Mouse (Mus musculus): Measurements from ENCODE around the gene Dpm2. TPM values are rescaled to one million over a fixed set of nuclear protein-coding genes. Genes with fewer than 3 reads are reported as not detected.

The Dpm2 gene
- polyA plus RNA-seq, 1 experiment from 2014 or later, result 48.3 TPM

DNA sequence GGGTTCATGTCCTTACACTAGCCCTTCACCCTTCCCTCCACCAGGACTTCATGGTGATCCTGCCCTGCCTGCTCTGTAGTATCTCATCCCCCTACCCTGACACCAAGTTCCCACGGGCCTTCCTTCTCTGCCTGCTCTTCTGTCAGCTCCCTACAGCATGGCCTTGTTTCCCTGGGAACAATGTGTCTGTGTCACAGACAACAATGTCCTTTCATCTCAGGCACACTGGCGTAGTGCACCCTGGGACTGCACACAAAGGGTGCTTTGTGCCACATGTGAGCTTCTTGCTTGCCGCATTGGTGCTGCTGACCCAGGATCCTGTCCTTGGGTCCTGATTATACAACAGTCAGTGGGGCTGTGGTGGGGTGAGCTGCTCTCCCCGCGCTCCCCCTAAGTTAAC lies 11.1 kb upstream of the Dpm2 start:
- 89% methylated on average over 4 of the region's 5 CpGs for WGBS (ENCODE audit: missing documents)
- H3K36me3 ChIP-seq (ENCODE audit: inconsistent target), result no peaks in the 10 kb centered on the region
- H3K4me3 ChIP-seq (ENCODE audit: inconsistent target), result no peak overlapping the region
- no peak overlapping the region for H3K27ac ChIP-seq
- no peaks in the 10 kb centered on the region for H3K79me2 ChIP-seq (ENCODE audit: inconsistent target)

DNA sequence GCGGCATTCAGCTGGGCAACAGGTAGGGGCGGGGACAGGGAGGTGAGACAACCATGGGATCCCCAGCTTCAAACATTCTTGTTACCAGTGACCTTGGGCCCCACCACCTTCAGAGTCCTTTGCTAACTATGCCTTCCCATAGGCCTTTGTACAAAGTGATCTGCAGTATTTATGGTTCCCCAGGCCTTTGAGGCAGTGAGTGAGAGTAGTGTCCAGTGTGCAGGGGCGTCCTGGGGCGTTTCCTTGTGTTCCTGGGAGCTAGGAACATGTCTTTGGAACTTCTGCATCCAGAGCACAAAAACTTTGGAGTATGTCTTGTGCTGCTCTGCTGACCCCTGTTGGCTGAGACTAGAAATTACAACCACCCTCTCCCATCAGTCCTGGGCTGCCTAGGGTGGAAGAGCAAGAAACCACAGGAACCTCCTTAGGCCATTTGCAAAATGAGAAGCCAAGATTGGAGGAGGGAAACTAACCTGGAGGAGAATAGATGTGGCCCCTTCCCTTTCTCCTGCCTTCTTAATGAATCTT lies 4.1 kb upstream of the Dpm2 start:
- Histone ChIP-seq H3K27ac (no peak overlapping the region), H3K36me3 (ENCODE audit: inconsistent target) (no peaks in the 10 kb centered on the region), H3K79me2 (ENCODE audit: inconsistent target) (peaks cover 10% of the 10 kb centered on the region), H3K4me3 (ENCODE audit: inconsistent target) (no peak overlapping the region)
- WGBS (ENCODE audit: missing documents), result 44% methylated on average over 4 of the region's 4 CpGs

DNA sequence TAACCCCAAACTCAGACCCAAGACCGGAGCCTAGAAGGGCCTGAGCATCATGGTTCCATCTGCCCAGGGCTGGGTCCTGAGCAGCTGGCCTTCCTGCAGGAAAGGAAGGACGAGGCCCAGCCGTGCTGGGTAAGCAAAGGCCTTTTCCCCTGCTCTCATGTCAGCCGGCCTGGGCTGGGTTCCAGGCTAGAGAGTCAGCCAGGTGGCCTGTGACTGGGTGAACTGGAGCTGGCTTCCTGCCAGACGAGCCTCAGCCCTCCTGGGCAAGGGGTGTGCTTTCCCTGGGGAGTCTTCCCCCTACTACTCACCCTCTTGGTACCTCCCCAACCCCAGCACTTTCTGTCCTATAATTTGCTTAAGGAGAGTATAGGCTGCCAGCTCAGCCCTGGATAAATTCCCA lies 2.5 kb upstream of the Dpm2 start:
- no peak overlapping the region for H3K27ac ChIP-seq
- 95% methylated on average over 5 of the region's 5 CpGs for WGBS (ENCODE audit: missing documents)
- peaks cover 5% of the 10 kb centered on the region; the same call in 1 of the 2 replicates for H3K36me3 ChIP-seq (ENCODE audit: inconsistent target)
- peaks cover 22% of the 10 kb centered on the region for H3K79me2 ChIP-seq (ENCODE audit: inconsistent target)
- no peak overlapping the region for H3K4me3 ChIP-seq (ENCODE audit: inconsistent target)

DNA sequence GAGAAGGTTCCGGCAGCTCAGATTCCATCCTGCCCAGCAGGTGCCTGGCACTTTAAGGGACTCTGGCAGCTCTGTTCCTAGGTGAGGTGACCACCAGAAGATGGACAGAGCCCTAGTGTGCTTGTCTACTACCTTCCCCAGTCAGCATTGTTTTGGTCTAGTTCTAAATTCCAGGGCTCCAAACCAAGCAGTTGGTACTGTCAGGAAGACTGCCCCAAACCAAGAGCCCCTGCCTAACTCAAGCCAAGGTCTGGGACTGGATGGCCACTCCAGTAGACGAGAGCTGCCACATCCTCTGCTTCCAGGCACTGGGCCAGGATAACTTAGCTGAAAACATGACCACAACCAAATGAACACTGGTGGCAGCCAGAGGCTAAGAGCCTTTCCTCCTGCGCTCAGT lies 1.7 kb upstream of the Dpm2 start:
- H3K36me3 ChIP-seq (ENCODE audit: inconsistent target), result peaks cover 10% of the 10 kb centered on the region; the same call in 1 of the 2 replicates
- H3K4me3 ChIP-seq (ENCODE audit: inconsistent target), result no peak overlapping the region
- H3K79me2 ChIP-seq (ENCODE audit: inconsistent target), result peaks cover 22% of the 10 kb centered on the region
- 91% methylated on average over 3 of the region's 3 CpGs for WGBS (ENCODE audit: missing documents)
- no peak overlapping the region for H3K27ac ChIP-seq

- Histone ChIP-seq H3K36me3 (ENCODE audit: inconsistent target) (peaks cover 10% of the 10 kb centered on the region; the same call in 1 of the 2 replicates), H3K4me3 (ENCODE audit: inconsistent target) (no peak overlapping the region), H3K27ac (no peak overlapping the region), H3K79me2 (ENCODE audit: inconsistent target) (peaks cover 22% of the 10 kb centered on the region)
- 96% methylated on average over 11 of the region's 11 CpGs for WGBS (ENCODE audit: missing documents)
These were observed 1.5 kb downstream of the Dpm2 start for GRCm38 (mm10) chr2:32572196-32572595.

DNA sequence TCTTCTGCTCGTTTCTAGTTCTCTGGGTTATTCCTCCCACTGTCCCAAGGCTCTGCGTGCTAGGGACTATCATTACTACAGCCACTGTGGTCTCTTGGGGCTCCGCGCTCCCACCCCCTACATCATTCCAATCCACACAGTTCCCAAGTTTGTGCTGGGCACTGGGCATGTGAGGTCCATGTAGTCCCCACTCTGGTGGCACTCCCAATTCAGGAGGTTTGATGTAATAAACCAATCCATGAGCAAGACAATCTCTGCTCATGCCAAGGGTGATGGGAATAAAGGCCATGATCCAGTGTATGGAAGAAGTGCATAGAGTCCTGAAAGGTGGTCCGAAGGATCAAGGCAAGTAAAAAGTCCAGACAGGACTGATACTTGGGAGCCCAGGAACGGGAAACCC lies 3.8 kb downstream of the Dpm2 start, which contains the start of gene Pip5kl1:
Gene Pip5kl1, plus strand, starts transcription at position 301 of the 400 bp plus-strand sequence.
- Histone ChIP-seq H3K4me3 (ENCODE audit: inconsistent target) (no peak within 1 kb of the TSS), H3K79me2 (ENCODE audit: inconsistent target) (peaks cover 22% of the 10 kb centered on the region), H3K36me3 (ENCODE audit: inconsistent target) (peaks cover 10% of the 10 kb centered on the region; the same call in 1 of the 2 replicates), H3K27ac (no peak within 1 kb of the TSS)
- WGBS (ENCODE audit: missing documents), result 83% methylated on average over 5 of the region's 6 CpGs

DNA sequence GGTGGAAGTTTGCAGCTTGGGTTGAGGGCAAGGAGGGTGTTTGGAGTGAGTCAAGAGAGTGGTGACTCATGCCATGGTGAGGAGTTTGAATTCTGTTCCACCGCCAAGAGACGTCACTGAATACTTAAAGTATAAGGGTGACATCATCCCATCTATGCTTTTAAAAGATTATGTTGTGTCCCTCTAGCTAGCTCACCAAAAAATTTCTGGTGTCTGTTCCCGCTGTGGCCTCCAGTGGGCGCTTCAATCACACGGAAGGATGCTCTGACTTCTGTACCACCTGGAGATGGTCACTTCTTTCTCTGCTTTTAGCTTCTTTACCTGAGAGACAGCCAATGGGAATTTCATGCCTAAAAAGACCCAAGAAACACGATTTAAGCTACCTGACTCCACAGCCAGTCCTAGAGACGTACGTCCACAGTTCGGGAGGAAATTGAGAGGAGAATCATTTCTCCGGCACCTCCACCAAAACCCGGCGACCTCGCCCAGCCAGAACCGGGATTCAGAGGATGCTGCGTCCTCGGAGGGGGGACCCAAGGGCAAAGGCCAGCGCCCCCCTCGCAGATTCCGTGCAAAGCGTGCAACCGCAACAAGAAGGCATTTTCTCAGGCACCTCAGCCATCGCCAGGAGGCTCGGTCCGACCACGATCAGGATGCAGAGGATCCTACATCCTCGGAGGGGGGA lies 4.4 kb downstream of the Dpm2 start:
- no peak overlapping the region for H3K27ac ChIP-seq
- H3K79me2 ChIP-seq (ENCODE audit: inconsistent target), result peaks cover 22% of the 10 kb centered on the region
- WGBS (ENCODE audit: missing documents), result 10% methylated on average over 26 of the region's 26 CpGs
- no peak overlapping the region for H3K4me3 ChIP-seq (ENCODE audit: inconsistent target)
- H3K36me3 ChIP-seq (ENCODE audit: inconsistent target), result peaks cover 10% of the 10 kb centered on the region; the same call in 1 of the 2 replicates

GRCm38 (mm10) chr2:32575586-32576160 lies 5.0 kb downstream of the Dpm2 start, which contains the start of gene 9430097D07Rik:
Gene 9430097D07Rik, minus strand, starts transcription at chr2:32575684.
- Histone ChIP-seq H3K79me2 (ENCODE audit: inconsistent target) (peaks cover 22% of the 10 kb centered on the region), H3K4me3 (ENCODE audit: inconsistent target) (no peak within 1 kb of the TSS), H3K27ac (no peak within 1 kb of the TSS), H3K36me3 (ENCODE audit: inconsistent target) (peaks cover 10% of the 10 kb centered on the region; the same call in 1 of the 2 replicates)
- 27% methylated on average over 24 of the region's 28 CpGs for WGBS (ENCODE audit: missing documents)

DNA sequence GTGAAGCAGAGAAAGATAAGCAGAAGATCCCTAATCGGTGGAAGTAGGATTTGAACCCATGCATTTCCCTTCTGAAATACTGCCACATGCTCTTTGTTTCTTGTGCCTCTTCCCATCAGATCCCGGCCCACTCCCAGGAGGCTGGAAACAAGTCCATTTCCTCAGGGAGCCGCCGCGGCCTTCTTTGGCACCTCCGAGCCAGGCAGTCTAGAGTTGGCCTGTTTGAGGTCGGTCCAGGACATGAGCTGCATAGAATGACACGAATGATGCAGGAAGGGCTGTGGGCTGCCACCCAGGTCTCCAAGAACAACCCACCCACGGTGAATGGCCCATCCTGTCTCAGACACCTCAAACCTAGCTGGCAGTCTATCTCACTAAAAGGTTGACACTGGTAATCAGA lies 5.9 kb downstream of the Dpm2 start:
- peaks cover 10% of the 10 kb centered on the region; the same call in 1 of the 2 replicates for H3K36me3 ChIP-seq (ENCODE audit: inconsistent target)
- WGBS (ENCODE audit: missing documents), result 88% methylated on average over 9 of the region's 9 CpGs

GRCm38 (mm10) chr2:32578146-32579046 lies 7.7 kb downstream of the Dpm2 start:
- WGBS (ENCODE audit: missing documents), result 54% methylated on average over 24 of the region's 30 CpGs
- Histone ChIP-seq H3K79me2 (ENCODE audit: inconsistent target) (no peaks in the 10 kb centered on the region), H3K27ac (no peak overlapping the region), H3K36me3 (ENCODE audit: inconsistent target) (peaks cover 2% of the 10 kb centered on the region; the same call in 1 of the 2 replicates), H3K4me3 (ENCODE audit: inconsistent target) (no peak overlapping the region)

More for the DNA sequence above, 5.9 kb downstream of the Dpm2 start:
- H3K4me3 ChIP-seq (ENCODE audit: inconsistent target), result no peak overlapping the region
- H3K27ac ChIP-seq, result no peak overlapping the region
- peaks cover 13% of the 10 kb centered on the region for H3K79me2 ChIP-seq (ENCODE audit: inconsistent target)

DNA sequence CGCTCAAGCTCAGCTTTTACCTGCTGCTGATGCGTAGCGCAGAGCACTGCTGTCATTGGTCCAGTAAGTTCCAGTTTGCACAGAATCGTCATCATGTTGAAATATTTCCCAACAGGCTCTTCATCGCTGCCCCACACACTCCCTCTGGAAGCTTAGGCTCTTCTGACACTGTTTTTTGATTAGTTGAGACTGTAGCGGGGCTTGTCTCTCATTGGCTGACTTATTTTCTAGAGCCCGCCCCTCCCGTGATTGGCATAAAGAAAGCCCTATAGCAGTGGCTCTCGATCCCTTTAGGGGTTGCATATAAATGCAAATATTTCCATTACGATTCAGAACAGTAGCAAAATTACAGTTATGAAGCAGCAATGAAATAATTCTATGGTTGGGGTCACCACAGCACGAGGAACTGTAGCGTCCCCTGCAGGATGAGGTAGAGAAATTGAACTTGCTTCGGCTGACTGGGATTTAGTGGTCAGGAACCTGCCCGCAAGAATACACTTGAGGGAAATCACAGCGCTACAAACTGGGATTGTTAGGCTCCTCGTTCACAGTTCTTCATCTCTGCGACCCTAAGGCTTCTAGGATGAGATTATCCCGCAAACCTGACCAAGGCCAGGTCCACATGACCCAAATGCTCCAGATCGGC lies 10.9 kb downstream of the Dpm2 start:
- 68% methylated on average over 19 of the region's 19 CpGs for whole genome bisulfite sequencing (ENCODE audit: missing documents)
- no peak overlapping the region for H3K4me3 ChIP-seq (ENCODE audit: inconsistent target)
- H3K36me3 ChIP-seq (ENCODE audit: inconsistent target), result no peaks in the 10 kb centered on the region
- no peaks in the 10 kb centered on the region for H3K79me2 ChIP-seq (ENCODE audit: inconsistent target)
- H3K27ac ChIP-seq, result no peak overlapping the region

DNA sequence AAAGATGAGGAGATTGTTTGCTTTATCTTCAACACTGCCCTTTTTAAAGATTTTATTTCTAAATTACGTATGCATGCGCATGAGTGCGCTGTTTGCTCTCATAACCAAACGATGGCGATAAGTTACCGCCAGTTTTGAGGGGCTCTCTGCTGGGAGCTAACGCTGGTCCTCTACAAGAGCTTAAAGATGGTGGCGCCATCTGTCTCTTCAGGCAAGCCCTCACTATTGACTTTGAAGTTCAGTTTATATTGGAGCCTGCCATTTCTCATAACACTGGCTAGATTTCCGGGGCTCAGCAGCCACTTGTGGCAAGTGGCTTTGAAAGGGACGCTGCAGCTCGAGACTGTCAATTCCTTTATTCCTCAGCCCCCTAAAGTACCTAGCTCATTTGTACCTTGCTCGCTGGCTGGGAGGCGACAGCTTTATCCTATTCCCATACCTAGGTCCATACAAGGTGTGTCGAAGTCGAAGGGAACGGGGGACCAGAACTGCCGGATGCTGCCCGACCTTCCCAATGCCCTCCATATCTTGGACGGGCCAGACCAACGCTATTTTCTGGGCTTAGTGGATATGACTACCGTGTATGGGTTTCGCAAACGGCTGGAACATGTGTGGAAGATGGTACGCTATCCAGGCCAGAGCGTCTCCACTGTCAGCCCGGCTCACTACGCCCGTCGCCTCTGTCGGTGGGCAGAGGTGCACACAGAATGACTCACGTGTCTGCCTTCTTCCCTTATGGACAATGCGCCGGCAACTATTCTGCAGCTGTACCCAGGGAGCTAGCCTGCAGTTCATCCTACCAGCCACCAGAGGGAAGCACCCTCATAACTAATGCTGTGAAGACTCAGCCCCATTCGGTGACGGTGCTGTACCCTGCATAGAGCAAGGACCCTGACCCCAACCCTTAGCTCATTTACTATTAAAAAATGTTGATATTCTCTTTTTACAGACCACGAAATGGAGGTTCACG lies 12.5 kb downstream of the Dpm2 start:
- Histone ChIP-seq H3K4me3 (ENCODE audit: inconsistent target) (no peak overlapping the region), H3K36me3 (ENCODE audit: inconsistent target) (no peaks in the 10 kb centered on the region), H3K79me2 (ENCODE audit: inconsistent target) (peaks cover 8% of the 10 kb centered on the region), H3K27ac (no peak overlapping the region)
- WGBS (ENCODE audit: missing documents), result 20% methylated on average over 34 of the region's 37 CpGs

- 78% methylated on average over 6 of the region's 7 CpGs for WGBS (ENCODE audit: missing documents)
- H3K79me2 ChIP-seq (ENCODE audit: inconsistent target), result peaks cover 25% of the 10 kb centered on the region
- H3K36me3 ChIP-seq (ENCODE audit: inconsistent target), result no peaks in the 10 kb centered on the region
- no peak overlapping the region; the same call in 1 of the 2 replicates for H3K27ac ChIP-seq
- H3K4me3 ChIP-seq (ENCODE audit: inconsistent target), result no peak overlapping the region
These were observed 14.6 kb downstream of the Dpm2 start for GRCm38 (mm10) chr2:32585149-32585714.

Measured in macrophage (primary cell).